28 mouse cellular contexts compared by ENCODE assay signal in the genomic region with DNA sequence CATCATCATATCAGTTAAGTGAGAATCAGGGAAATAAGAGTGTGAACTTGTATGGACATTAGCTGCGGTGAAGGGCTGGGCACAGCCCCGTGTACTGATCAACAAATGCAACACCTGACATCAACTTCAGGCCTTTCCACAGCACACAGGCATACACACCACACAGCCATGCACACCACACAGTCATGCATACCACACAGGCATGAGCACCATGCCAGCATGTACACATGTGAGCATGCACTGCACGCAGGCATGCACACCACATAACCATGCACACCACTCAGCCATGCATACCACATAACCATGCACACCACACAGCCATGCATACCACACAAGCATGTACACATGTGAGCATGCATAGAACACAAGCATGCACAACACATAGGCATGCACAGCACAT.
DNase-seq lines count a peak whose midpoint lies in the region; ATAC-seq and TF ChIP-seq lines count a peak whose summit lies in the region.
"Had no signal": no experiment of that assay in that cellular context is flagged by ENCODE, and none has a peak within 500 bp of the region (broad histone marks: within the 10 kb centered on the region; RNA-seq: fewer than 3 reads in every experiment).

No protein-coding gene starts in this region.

- peak; percentile 40; the same call in 1 of the 2 replicates for ATAC-seq in heart, embryonic 14.5 days (ENCODE audit: insufficient number of reproducible peaks, insufficient read depth, low FRiP score, low read depth)
- 0 out of 2 replicates have a peak, but pooled peaks have one; percentile 14 for ATAC-seq in lung, embryonic 15.5 days (ENCODE audit: borderline replicate concordance, extremely low read depth, low FRiP score, low TSS enrichment)
- ATAC-seq in G1E (ENCODE audit: extremely low read depth, insufficient number of reproducible peaks, low FRiP score, poor library complexity, severe bottlenecking) = no peak
- ATAC-seq: forebrain, embryonic 14.5 days; forebrain, postnatal 0 days; hindbrain, embryonic 16.5 days; intestine, embryonic 15.5 days had no signal

- no peak overlapping the region for H3K9ac ChIP-seq in heart, embryonic 14.5 days (ENCODE audit: low read length)
- no peak overlapping the region for H3K9ac ChIP-seq in lung, embryonic 15.5 days
- H3K9ac ChIP-seq: embryonic facial prominence, embryonic 15.5 days; forebrain, postnatal 0 days; heart, embryonic 13.5 days; hindbrain, embryonic 13.5 days; intestine, embryonic 15.5 days had no signal

- no peaks in the 10 kb centered on the region for H3K9me3 ChIP-seq in heart, embryonic 14.5 days (ENCODE audit: control insufficient read depth, low read length)
- H3K9me3 ChIP-seq in lung, embryonic 15.5 days = no peaks in the 10 kb centered on the region; the same call in 1 of the 2 replicates
- peaks cover 73% of the 10 kb centered on the region for H3K9me3 ChIP-seq in G1E (replicated peaks)
- H3K9me3 ChIP-seq: embryonic facial prominence, embryonic 15.5 days; hindbrain, embryonic 13.5 days; intestine, embryonic 15.5 days had no signal

- no peaks in the 10 kb centered on the region for H3K4me1 ChIP-seq in heart, embryonic 14.5 days (ENCODE audit: control insufficient read depth in 2 of 2, insufficient read depth in 2 of 2, low read length in 2 of 2)
- no peaks in the 10 kb centered on the region for H3K4me1 ChIP-seq in lung, embryonic 15.5 days
- no peaks in the 10 kb centered on the region for H3K4me1 ChIP-seq in G1E (ENCODE audit: insufficient read depth, low read depth, low read length)
- H3K4me1 ChIP-seq: embryonic facial prominence, embryonic 15.5 days; heart, embryonic 13.5 days; hindbrain, embryonic 13.5 days; intestine, embryonic 15.5 days had no signal

- no peak overlapping the region for H3K27ac ChIP-seq in heart, embryonic 14.5 days (replicated peaks in 1 of 2; ENCODE audit: control insufficient read depth in 1 of 2, insufficient read depth in 1 of 2, low read depth in 2 of 2, low read length in 2 of 2)
- no peak overlapping the region for H3K27ac ChIP-seq in lung, embryonic 15.5 days
- H3K27ac ChIP-seq: embryonic facial prominence, embryonic 15.5 days; gastrocnemius, adult 2 months; heart, embryonic 13.5 days; hindbrain, embryonic 10.5 days; hindbrain, embryonic 13.5 days; intestine, embryonic 15.5 days had no signal

- no peak overlapping the region for H3K4me3 ChIP-seq in heart, embryonic 14.5 days (ENCODE audit: control insufficient read depth in 1 of 2, insufficient read depth in 1 of 2, low read depth in 1 of 2, low read length in 2 of 2)
- no peak overlapping the region for H3K4me3 ChIP-seq in lung, embryonic 15.5 days
- peak overlapping the region; percentile 44; the same call in 1 of the 2 replicates for H3K4me3 ChIP-seq in G1E (ENCODE audit: low read depth, low read length)
- H3K4me3 ChIP-seq: embryonic facial prominence, embryonic 15.5 days; gastrocnemius, adult 2 months; heart, embryonic 13.5 days; hindbrain, embryonic 10.5 days; hindbrain, embryonic 13.5 days; intestine, embryonic 15.5 days had no signal

- TF ChIP-seq CTCF in G1E (IDR thresholded peaks at IDR 0.05; ENCODE audit: low read depth, low read length) = no peak

- H3K4me2 ChIP-seq in heart, embryonic 14.5 days (ENCODE audit: low read length) = no peak overlapping the region
- no peak overlapping the region for H3K4me2 ChIP-seq in lung, embryonic 15.5 days
- H3K4me2 ChIP-seq: embryonic facial prominence, embryonic 15.5 days; heart, embryonic 13.5 days; hindbrain, embryonic 13.5 days; intestine, embryonic 15.5 days had no signal

- no peaks in the 10 kb centered on the region for H3K36me3 ChIP-seq in heart, embryonic 14.5 days (ENCODE audit: control insufficient read depth, insufficient read depth, low read length)
- no peaks in the 10 kb centered on the region for H3K36me3 ChIP-seq in lung, embryonic 15.5 days
- no peaks in the 10 kb centered on the region for H3K36me3 ChIP-seq in G1E (replicated peaks)
- H3K36me3 ChIP-seq: embryonic facial prominence, embryonic 15.5 days; heart, embryonic 13.5 days; hindbrain, embryonic 10.5 days; hindbrain, embryonic 13.5 days; intestine, embryonic 15.5 days had no signal

- no peak for DNase-seq in heart, adult 18-20 months
- no peak for DNase-seq in lung, postnatal 14 days
- no peak for DNase-seq in G1E (ENCODE audit: low spot score)
- no peak for DNase-seq in right cerebral cortex, adult 2 months (ENCODE audit: low spot score in 2 of 2)
- DNase-seq: adrenal gland, adult 2 months; adrenal gland, postnatal 14 days; B cell, adult 2 months; cerebellum, adult 11 months; cerebellum, adult 2 months; cerebellum, adult 9-11 months; cerebellum, postnatal 36 days; embryo, embryonic 11 days; forebrain, postnatal 0 days; gastrocnemius, adult 2 months; gastrocnemius, postnatal 14 days; heart, adult 11 months; heart, postnatal 10 days; heart, postnatal 36 days had no signal

- 87% methylated on average over 3 of the region's 3 CpGs for WGBS in heart, embryonic 14.5 days
- WGBS in lung, embryonic 15.5 days = 87% methylated on average over 3 of the region's 3 CpGs

- H3K27me3 ChIP-seq in heart, embryonic 14.5 days (ENCODE audit: control insufficient read depth, insufficient read depth, low read length) = no peaks in the 10 kb centered on the region
- no peaks in the 10 kb centered on the region for H3K27me3 ChIP-seq in lung, embryonic 15.5 days
- no peaks in the 10 kb centered on the region for H3K27me3 ChIP-seq in G1E (ENCODE audit: insufficient read depth, low read length)
- H3K27me3 ChIP-seq: CH12.LX; embryonic facial prominence, embryonic 15.5 days; heart, embryonic 13.5 days; hindbrain, embryonic 13.5 days; intestine, embryonic 15.5 days had no signal
